Mouse (Mus musculus): ENCODE results near the gene Slc1a6.
A peak's percentile ranks its signal among the peaks of the same experiment; 100 is the strongest.
"Not testable (repeated sequence)": the region's sequence is repeated elsewhere in the genome, so short reads cannot be mapped to it uniquely, and the experiment has no call there.

Slc1a6 gene

DNA sequence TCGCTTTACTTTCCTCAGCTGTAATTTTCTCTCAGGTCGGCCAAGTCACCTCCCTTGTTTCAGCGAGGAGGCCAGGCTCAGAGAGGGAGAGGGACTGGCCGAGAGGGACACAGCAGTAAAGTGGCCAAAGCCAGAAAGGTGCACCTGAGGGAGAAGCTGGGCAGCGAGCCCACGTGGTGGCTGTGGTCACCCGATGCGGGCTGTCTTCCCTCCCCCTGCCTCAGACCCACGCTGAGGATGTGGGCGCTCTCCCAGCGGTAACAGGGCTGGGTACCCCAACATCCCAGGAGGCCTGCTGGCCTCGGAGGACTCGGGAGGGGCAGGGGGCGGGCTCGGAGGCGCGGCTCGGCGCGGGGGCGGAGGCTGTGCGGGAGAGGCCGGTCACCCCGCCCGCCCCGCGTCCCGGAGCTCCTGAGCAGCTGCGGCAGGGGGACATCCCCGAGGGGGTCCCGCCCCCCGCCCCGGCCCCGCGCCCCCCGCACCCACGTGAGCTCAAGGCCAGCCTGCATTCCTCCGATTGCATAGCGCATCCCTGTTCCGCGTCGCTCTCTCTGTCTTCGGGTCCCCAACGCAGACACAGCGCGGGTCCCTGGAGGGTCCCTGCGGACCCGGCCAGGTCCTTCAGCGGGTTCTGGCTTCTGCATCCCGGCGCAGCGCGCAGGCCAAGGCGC is at the start of gene Slc1a6:
TSS of gene Slc1a6 (plus strand) at position 516 of the 671 bp plus-strand sequence.
- peak; percentile 58 for ATAC-seq (ENCODE audit: low TSS enrichment)

GRCm38 (mm10) chr10:78739821-78740220 is 40.5 kb upstream of the Slc1a6 start:
- ATAC-seq (ENCODE audit: low TSS enrichment): no peak

DNA sequence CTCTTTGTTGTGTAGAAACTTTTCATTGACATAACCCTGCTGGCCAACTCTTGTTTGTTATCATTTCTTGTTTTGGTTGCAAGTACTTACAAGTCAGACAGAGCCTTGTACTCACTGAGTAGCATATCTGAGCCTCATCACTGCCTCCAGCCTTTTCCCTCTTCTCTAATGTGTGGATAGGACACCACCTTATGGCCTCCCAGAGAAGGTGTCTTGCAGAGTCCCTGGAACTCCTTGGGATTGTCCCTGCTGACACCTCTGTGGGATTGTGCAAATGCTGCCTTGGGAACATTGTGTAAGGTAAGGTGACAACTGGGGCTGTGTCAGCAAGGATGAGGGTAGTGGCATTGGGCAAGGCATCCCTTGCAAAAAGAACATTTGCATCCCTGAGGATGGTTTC is 36.6 kb upstream of the Slc1a6 start:
- ATAC-seq (ENCODE audit: low TSS enrichment): no peak

GRCm38 (mm10) chr10:78745453-78746232 is 34.7 kb upstream of the Slc1a6 start:
- no peak for ATAC-seq (ENCODE audit: low TSS enrichment)

GRCm38 (mm10) chr10:78747035-78747721 is 33.1 kb upstream of the Slc1a6 start:
- peak; percentile 81 for ATAC-seq (ENCODE audit: low TSS enrichment)

GRCm38 (mm10) chr10:78748161-78748560 is 32.1 kb upstream of the Slc1a6 start:
- ATAC-seq (ENCODE audit: low TSS enrichment): no peak

DNA sequence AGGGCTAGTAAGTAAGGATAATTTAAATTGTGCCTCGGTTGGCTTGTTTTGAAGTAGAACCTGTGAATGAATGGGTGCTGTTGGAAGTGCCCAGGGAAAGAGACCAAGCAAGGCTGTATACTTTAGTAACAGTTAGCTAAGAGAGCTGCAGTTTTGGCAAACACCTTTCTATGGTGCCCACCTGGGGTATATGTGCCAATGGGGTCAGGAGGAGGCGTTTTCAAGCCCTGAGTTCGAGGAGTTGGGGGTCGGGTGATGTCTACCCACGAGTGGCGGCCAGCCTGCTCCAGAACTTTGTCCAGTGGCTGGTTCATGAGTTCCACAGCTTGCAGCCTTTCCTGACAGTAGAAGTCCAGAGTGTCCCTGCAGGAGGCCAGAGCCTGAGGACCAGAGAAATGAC is 31.4 kb upstream of the Slc1a6 start:
- ATAC-seq (ENCODE audit: low TSS enrichment): no peak

GRCm38 (mm10) chr10:78752452-78753191 is 27.7 kb upstream of the Slc1a6 start, which contains the start of gene Ccdc105:
Gene Ccdc105, minus strand, starts transcription at chr10:78753065.
- ATAC-seq (ENCODE audit: low TSS enrichment): peak; percentile 87

DNA sequence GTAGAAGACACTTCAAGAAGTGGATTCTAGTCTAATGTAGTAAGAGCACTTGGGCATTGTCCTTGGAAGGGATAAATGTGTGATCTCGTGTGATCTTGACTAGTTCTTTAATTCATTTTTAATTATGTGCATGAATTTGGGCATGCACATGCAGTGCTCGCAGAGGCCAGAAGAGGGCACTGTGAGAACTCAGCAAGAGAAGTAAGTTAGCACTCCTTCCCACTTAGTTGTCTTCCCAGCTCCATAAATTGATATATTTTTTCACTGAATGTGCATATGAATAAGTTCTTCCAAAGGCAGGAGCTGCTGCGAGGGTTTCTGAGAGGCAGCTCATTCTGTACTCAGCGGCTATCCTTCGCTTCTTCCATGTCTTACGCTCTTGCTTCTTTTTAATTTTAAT is 24.3 kb upstream of the Slc1a6 start:
- peak; percentile 71 for ATAC-seq (ENCODE audit: low TSS enrichment)

DNA sequence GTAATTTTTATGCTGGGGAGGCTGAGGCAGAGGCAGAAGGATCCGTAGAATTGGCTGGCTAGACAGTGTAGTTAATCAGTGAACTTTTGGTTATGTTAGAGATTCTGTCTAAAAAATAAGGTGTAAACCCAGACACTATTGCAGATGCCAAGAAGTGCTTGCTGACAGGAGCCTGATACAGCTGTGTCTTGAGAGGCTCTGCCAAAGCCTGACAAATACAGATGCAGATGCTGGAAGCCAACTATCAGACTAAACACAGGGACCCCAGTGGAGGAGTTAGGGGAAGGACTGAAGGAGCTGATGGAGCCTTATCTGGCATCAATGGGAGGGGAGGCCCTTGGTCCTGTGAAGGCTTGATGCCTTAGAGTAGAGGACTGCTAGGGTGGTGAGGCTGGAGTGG is 14.7 kb upstream of the Slc1a6 start:
- no peak for ATAC-seq (ENCODE audit: low TSS enrichment)

DNA sequence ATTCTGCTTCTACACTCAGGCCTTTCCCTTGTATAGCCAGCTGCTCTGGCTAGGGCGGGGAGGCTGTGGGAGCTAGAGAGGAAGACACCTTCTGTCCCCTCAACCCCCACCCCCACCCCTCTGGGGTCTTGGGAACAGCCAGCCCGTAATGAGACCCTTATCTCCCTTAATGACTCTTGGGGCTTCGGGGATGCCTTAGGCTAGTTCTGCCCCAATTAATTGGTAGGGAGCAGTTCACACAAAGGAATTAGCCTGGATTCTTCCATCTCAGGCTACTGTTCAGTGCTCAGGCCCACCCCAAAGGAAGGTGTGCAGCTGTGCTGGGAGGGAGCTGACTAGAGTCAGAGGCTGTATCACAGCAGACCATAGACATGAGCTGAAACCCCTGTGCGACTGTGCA is 4.5 kb upstream of the Slc1a6 start:
- no peak for ATAC-seq (ENCODE audit: low TSS enrichment)

- peak; percentile 66 for ATAC-seq (ENCODE audit: low TSS enrichment)
Observed at GRCm38 (mm10) chr10:78779527-78779926, 769 bp upstream of the Slc1a6 start.

DNA sequence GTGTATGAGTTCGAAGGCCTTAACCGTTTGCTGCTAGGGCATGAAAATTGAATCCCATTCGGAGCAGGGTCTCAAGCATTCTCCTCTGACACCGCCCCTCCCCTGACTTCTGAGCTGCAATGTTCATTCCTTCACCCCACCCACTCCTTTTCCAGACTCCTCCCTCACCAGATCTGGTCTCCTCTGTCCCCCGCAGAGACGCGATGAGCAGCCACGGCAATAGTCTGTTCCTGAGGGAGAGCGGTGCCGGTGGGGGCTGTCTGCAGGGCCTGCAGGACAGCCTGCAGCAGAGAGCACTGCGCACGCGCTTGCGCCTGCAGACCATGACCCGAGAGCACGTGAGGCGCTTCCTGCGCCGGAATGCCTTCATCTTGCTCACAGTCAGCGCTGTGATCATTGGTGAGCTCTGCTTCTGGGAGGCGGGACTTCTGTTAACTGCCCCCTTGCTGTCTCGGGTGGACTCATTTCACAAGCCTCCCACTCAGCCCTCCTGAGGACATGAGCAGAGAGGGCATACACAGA is 7.3 kb downstream of the Slc1a6 start:
- ATAC-seq (ENCODE audit: low TSS enrichment): peak; percentile 98

GRCm38 (mm10) chr10:78790561-78790960 is 10.3 kb downstream of the Slc1a6 start:
- ATAC-seq (ENCODE audit: low TSS enrichment): no peak

DNA sequence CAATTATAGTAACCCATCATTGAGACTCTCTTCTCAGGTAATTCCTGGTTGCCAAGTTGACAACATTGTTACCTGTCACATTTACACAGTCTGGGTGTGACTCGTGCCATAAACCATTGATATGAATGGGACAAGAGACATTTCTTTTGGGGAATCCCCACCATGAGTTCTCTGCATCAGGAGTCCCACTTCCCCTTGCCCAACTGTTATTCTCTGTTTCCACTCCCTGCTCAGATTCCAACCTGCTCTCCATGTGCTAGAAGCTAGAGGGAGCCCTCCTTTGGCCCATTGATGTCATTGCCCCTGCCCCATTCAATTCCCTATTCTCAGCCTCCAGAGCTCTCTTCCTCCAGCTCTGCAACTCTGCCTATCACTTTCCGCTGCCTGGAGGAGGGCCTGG is 21.2 kb downstream of the Slc1a6 start:
- no peak for ATAC-seq (ENCODE audit: low TSS enrichment)

DNA sequence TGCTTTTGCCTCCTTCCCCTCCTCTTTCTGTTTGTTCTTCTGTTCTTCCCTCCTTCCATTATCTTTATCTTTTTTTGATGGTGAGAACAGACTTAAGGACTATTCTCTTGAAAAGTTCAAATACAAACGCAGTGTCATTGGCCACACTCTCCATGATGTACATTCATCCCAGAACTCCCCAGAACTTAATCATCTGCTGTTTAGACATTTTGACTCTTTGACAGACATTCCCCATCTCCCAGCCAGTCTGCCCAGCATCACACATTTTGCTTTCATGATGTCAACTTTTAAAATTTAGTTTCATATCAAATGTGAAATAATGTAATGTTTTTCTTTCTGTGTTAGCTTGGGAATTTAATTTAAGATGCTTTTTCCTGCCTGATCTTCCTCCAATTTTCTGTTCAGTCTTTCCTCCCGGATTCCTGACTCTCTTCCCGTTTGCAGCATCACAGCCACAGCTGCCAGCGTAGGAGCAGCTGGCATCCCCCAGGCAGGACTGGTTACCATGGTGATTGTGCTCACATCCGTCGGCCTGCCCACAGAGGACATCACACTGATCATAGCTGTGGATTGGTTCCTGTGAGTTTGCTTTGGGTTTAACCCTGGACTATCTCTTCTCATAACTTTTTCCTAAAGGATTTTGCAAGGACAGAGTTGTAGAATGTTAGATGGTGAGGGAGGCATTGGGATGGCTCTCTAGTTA is 32.2 kb downstream of the Slc1a6 start:
- ATAC-seq (ENCODE audit: low TSS enrichment): peak; percentile 100

DNA sequence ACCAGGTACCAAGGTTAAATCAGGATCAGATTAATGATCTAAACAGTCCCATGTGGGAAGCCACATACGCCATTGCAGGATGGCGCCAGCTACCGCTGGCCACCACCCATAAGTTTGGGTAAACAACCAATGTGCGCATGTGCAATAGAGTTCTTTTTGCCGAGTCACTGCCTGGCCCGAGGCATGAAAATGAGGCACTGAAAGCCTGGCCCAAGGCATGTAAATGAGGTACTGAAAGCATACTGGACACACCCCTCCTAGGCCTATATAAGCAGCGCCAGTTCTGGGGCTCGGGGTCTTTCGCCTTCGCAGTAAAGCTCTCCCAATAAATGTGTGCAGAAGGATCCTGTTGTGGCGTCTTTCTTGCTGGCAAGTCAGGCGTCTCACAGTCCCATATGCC is 60.2 kb downstream of the Slc1a6 start:
- ATAC-seq (ENCODE audit: low TSS enrichment): not testable (repeated sequence)

GRCm38 (mm10) chr10:78852066-78852465 is 71.8 kb downstream of the Slc1a6 start, which contains the start of gene Olfr1356:
Gene Olfr1356, minus strand, starts transcription at chr10:78852166.
- ATAC-seq (ENCODE audit: low TSS enrichment): no peak
